8 mouse cellular contexts compared by ENCODE assay signal in genomic region chr10:71346722-71347508, GRCm38 (mm10). TPM values are rescaled to one million over a fixed set of nuclear protein-coding genes. Genes with fewer than 3 reads are reported as not detected.
A peak's percentile ranks its signal among the peaks of the same experiment; 100 is the strongest.
DNase-seq lines count a peak whose midpoint lies in the region; ATAC-seq and TF ChIP-seq lines count a peak whose summit lies in the region.

No protein-coding gene starts in this region.

- no peaks in the 10 kb centered on the region for H3K36me3 ChIP-seq in heart, embryonic 11.5 days (ENCODE audit: control insufficient read depth, insufficient read depth, low read length)
- no peaks in the 10 kb centered on the region; the same call in 1 of the 2 replicates for H3K36me3 ChIP-seq in liver, embryonic 14.5 days (replicated peaks; ENCODE audit: control insufficient read depth, insufficient read depth, low read depth)
- H3K36me3 ChIP-seq in stomach, embryonic 15.5 days, result peaks cover 8% of the 10 kb centered on the region; the same call in 1 of the 2 replicates

- 12% methylated on average over 13 of the region's 13 CpGs for WGBS in heart, embryonic 11.5 days (ENCODE audit: insufficient replicate concordance)
- WGBS in liver, embryonic 14.5 days (ENCODE audit: insufficient replicate concordance), result 10% methylated on average over 13 of the region's 13 CpGs
- WGBS in stomach, embryonic 15.5 days, result 13% methylated on average over 13 of the region's 13 CpGs

- peak overlapping the region; percentile 86 for H3K9ac ChIP-seq in heart, embryonic 11.5 days (ENCODE audit: low read depth, low read length)
- H3K9ac ChIP-seq in liver, embryonic 14.5 days (replicated peaks), result peak overlapping the region; percentile 81
- peak overlapping the region; percentile 44; the same call in 1 of the 2 replicates for H3K9ac ChIP-seq in stomach, embryonic 15.5 days

- no peak for DNase-seq in heart, postnatal 10 days
- DNase-seq in 3T3-L1 (ENCODE audit: low read depth, low spot score), result peak; percentile 81
- DNase-seq in R1 (ENCODE audit: low read depth, low spot score), result peak; percentile 59
- DNase-seq in gonadal fat pad, adult 2 months (ENCODE audit: low read depth), result peak; percentile 98
- peak in 2 of 3 experiments; percentile 24 to 33 for DNase-seq in liver, embryonic 14.5 days (ENCODE audit: low read depth in 3 of 3, low spot score in 3 of 3)
- no peak for DNase-seq in ovary, adult 18-20 months (ENCODE audit: low spot score)

- TF ChIP-seq CTCF in liver, embryonic 14.5 days (IDR thresholded peaks at IDR 0.05; ENCODE audit: low read depth), result peak; percentile 24; the same call in 1 of the 2 replicates

- peak overlapping the region; percentile 84 for H3K4me3 ChIP-seq in heart, embryonic 11.5 days (ENCODE audit: low read depth, low read length)
- H3K4me3 ChIP-seq in liver, embryonic 14.5 days (ENCODE audit: insufficient read depth in 1 of 2, low read depth in 2 of 2, low read length in 2 of 2), result peak overlapping the region; percentile 82 to 86
- H3K4me3 ChIP-seq in stomach, embryonic 15.5 days (replicated peaks), result peak overlapping the region; percentile 91

- ATAC-seq in heart, embryonic 11.5 days (replicated peaks; ENCODE audit: insufficient number of reproducible peaks, low FRiP score, low TSS enrichment), result peak; percentile 3; the same call in 1 of the 2 replicates
- no peak; the same call in 1 of the 2 replicates for ATAC-seq in liver, embryonic 14.5 days (ENCODE audit: insufficient read depth)
- no peak for ATAC-seq in stomach, embryonic 15.5 days (ENCODE audit: insufficient read depth, low FRiP score, low read depth)

- TF ChIP-seq EP300 in liver, embryonic 14.5 days (IDR thresholded peaks at IDR 0.05; ENCODE audit: low read depth), result no peak

- H3K4me2 ChIP-seq in heart, embryonic 11.5 days, result peak overlapping the region; percentile 94
- H3K4me2 ChIP-seq in liver, embryonic 14.5 days (ENCODE audit: low read depth), result peak overlapping the region; percentile 94
- peak overlapping the region; percentile 92 for H3K4me2 ChIP-seq in stomach, embryonic 15.5 days

- H3K9me3 ChIP-seq in heart, embryonic 11.5 days (replicated peaks; ENCODE audit: control insufficient read depth, low read length), result no peaks in the 10 kb centered on the region
- H3K9me3 ChIP-seq in liver, embryonic 14.5 days (ENCODE audit: control insufficient read depth, low read length), result no peaks in the 10 kb centered on the region
- H3K9me3 ChIP-seq in stomach, embryonic 15.5 days, result no peaks in the 10 kb centered on the region

- H3K4me1 ChIP-seq in heart, embryonic 11.5 days (ENCODE audit: control insufficient read depth, insufficient read depth, low read length), result peaks cover 9% of the 10 kb centered on the region
- peaks cover 18 to 25% of the 10 kb centered on the region in 2 experiments for H3K4me1 ChIP-seq in liver, embryonic 14.5 days (replicated peaks; ENCODE audit: control insufficient read depth in 2 of 2, insufficient read depth in 2 of 2, low read length in 1 of 2)
- H3K4me1 ChIP-seq in stomach, embryonic 15.5 days, result peaks cover 19% of the 10 kb centered on the region

- peak overlapping the region; percentile 78 for H3K27ac ChIP-seq in heart, embryonic 11.5 days (ENCODE audit: low read depth, low read length)
- H3K27ac ChIP-seq in liver, embryonic 14.5 days, result peak overlapping the region; percentile 82
- H3K27ac ChIP-seq in stomach, embryonic 15.5 days, result peak overlapping the region; percentile 85

- intact Hi-C loops in heart, postnatal 10 days (cut with DNase I), result no loop called here

- H3K27me3 ChIP-seq in heart, embryonic 11.5 days (ENCODE audit: control insufficient read depth, insufficient read depth, low read length), result no peaks in the 10 kb centered on the region
- H3K27me3 ChIP-seq in liver, embryonic 14.5 days (ENCODE audit: control insufficient read depth, insufficient read depth, low read length), result no peaks in the 10 kb centered on the region
- no peaks in the 10 kb centered on the region for H3K27me3 ChIP-seq in stomach, embryonic 15.5 days (replicated peaks)

RNA-seq across cellular contexts. Expression of gene Ipmk, which starts 0.6 kb away (rescaled TPM):
- 9.3 and 9.7 TPM in 2 replicates for polyA plus RNA-seq in heart, embryonic 11.5 days (2014; fragmentation: Nextera tagmentation; extraction: Ambion mirVana)
- 10 to 100 TPM; 14.9 to 15.0 TPM for total RNA-seq in heart, postnatal 10 days (2021)
- polyA plus RNA-seq in gonadal fat pad, adult 2 months (2012; rRNA removed), result 10.1 and 10.3 TPM in 2 replicates
- 3.0 and 5.1 TPM in 2 replicates for polyA plus RNA-seq in liver, embryonic 14.5 days (2012; rRNA removed)
- polyA plus RNA-seq in liver, embryonic 14.5 days (2014; fragmentation: Nextera tagmentation; extraction: Ambion mirVana), result 7.9 and 9.5 TPM in 2 replicates
- 13.5 and 14.6 TPM in 2 replicates for polyA plus RNA-seq in stomach, embryonic 15.5 days (2015; fragmentation: Nextera tagmentation; extraction: Ambion mirVana)

RNA-seq across cellular contexts. Expression of gene Cisd1, which starts 2.2 kb away (rescaled TPM):
- 158 and 161 TPM in 2 replicates for polyA plus RNA-seq in heart, embryonic 11.5 days (2014; fragmentation: Nextera tagmentation; extraction: Ambion mirVana)
- total RNA-seq in heart, postnatal 10 days (2021), result 100 to 1,000 TPM; 236 to 244 TPM
- 62.2 and 76.4 TPM in 2 replicates for polyA plus RNA-seq in gonadal fat pad, adult 2 months (2012; rRNA removed)
- polyA plus RNA-seq in liver, embryonic 14.5 days (2012; rRNA removed), result 17.3 and 29.9 TPM in 2 replicates
- 78.2 and 80.2 TPM in 2 replicates for polyA plus RNA-seq in liver, embryonic 14.5 days (2014; fragmentation: Nextera tagmentation; extraction: Ambion mirVana)
- polyA plus RNA-seq in stomach, embryonic 15.5 days (2015; fragmentation: Nextera tagmentation; extraction: Ambion mirVana), result 103 and 104 TPM in 2 replicates

Comparison
In these comparisons a context has a peak if more than half of its experiments do, and no peak if none do; other contexts are left out.
1. DNase-seq: peak in 3T3-L1 (single experiment), R1 (single experiment), gonadal fat pad, adult 2 months (single experiment) and liver, embryonic 14.5 days (2 of 3); none in heart, postnatal 10 days (0 of 2) and ovary, adult 18-20 months (single experiment).
2. Peak in every context shown above with its lines, with median percentiles within 50 percentile points of each other: H3K27ac ChIP-seq, H3K4me2 ChIP-seq, H3K4me3 ChIP-seq and H3K9ac ChIP-seq.